Mouse (Mus musculus) forebrain, embryonic 14.5 days (tissue): ENCODE results near the gene Actr3b. TPM values are rescaled to one million over a fixed set of nuclear protein-coding genes. Genes with fewer than 3 reads are reported as not detected.
A peak's percentile ranks its signal among the peaks of the same experiment; 100 is the strongest.
"Not testable (repeated sequence)": the region's sequence is repeated elsewhere in the genome, so short reads cannot be mapped to it uniquely, and the experiment has no call there.

ENCODE experiments used
- ATAC-seq: fragments of 200-750 bp; cut with Nextera tagmentation; 2 replicates; pipeline ENCODE4 v1.8.0; 2017; ENCODE audit warnings: mild to moderate bottlenecking, moderate library complexity
- DNase-seq: peaks from one replicate; pipeline ENCODE4 v3.0.0-alpha.2; 2015; ENCODE audit warnings: low spot score
- H3K27ac ChIP-seq: fragments of 300-500 bp; sonication (generic); 2 replicates; pipeline ENCODE4 v1.5.1; 2014; ENCODE audit warnings: low read depth, mild to moderate bottlenecking, control low read depth, low read length, moderate library complexity
- H3K27me3 ChIP-seq: fragments of 300-500 bp; sonication (generic); replicated peaks from 2 replicates; pipeline ENCODE4 v1.6.1; 2014; ENCODE audit warnings: low read length, control low read depth, mixed read lengths; ENCODE audit not compliant: control insufficient read depth, insufficient read depth
- H3K36me3 ChIP-seq: fragments of 300-500 bp; sonication (generic); 2 replicates; pipeline ENCODE4 v1.6.1; 2014; ENCODE audit warnings: low read length, control low read depth; ENCODE audit not compliant: control insufficient read depth, insufficient read depth
- H3K4me1 ChIP-seq: fragments of 300-500 bp; sonication (generic); 2 replicates; pipeline ENCODE4 v1.6.1; 2014; ENCODE audit warnings: antibody characterized with exemption, low read length, control low read depth; ENCODE audit not compliant: control insufficient read depth, insufficient read depth
- H3K4me2 ChIP-seq: fragments of 300-500 bp; sonication (generic); 2 replicates; pipeline ENCODE4 v1.6.1; 2014; ENCODE audit warnings: mild to moderate bottlenecking, control low read depth, low read length
- H3K4me3 ChIP-seq: fragments of 300-500 bp; sonication (generic); 2 replicates; pipeline ENCODE4 v1.5.1; 2014; ENCODE audit warnings: low read depth, low read length, control low read depth
- H3K9ac ChIP-seq: fragments of 300-500 bp; sonication (generic); 2 replicates; pipeline ENCODE4 v1.6.1; 2014; ENCODE audit warnings: mild to moderate bottlenecking, low read length, control low read depth, moderate library complexity
- H3K9me3 ChIP-seq: fragments of 300-500 bp; sonication (generic); replicated peaks from 2 replicates; pipeline ENCODE4 v1.6.1; 2016; ENCODE audit warnings: low read length, control low read depth, mixed read lengths; ENCODE audit not compliant: control insufficient read depth
- WGBS: fragments of 180-500 bp; shearing (Covaris S2); extraction: QIAGEN DNeasy Blood & Tissue Kit; methylation state at CpG from one replicate; pipeline ENCODE4 v1.1.7; 2014; 5-methylcytosine and 5-hydroxymethylcytosine counted together
- polyA plus RNA-seq: library from polyadenylated mRNA; unstranded; fragments of >200 nt; fragmentation: Nextera tagmentation; extraction: Ambion mirVana; gene quantifications from 2 replicates; pipeline ENCODE4 v1.2.1, GENCODE M21; 2014

Gene Actr3b
- 48.6 and 53.0 TPM in 2 replicates for polyA plus RNA-seq

DNA sequence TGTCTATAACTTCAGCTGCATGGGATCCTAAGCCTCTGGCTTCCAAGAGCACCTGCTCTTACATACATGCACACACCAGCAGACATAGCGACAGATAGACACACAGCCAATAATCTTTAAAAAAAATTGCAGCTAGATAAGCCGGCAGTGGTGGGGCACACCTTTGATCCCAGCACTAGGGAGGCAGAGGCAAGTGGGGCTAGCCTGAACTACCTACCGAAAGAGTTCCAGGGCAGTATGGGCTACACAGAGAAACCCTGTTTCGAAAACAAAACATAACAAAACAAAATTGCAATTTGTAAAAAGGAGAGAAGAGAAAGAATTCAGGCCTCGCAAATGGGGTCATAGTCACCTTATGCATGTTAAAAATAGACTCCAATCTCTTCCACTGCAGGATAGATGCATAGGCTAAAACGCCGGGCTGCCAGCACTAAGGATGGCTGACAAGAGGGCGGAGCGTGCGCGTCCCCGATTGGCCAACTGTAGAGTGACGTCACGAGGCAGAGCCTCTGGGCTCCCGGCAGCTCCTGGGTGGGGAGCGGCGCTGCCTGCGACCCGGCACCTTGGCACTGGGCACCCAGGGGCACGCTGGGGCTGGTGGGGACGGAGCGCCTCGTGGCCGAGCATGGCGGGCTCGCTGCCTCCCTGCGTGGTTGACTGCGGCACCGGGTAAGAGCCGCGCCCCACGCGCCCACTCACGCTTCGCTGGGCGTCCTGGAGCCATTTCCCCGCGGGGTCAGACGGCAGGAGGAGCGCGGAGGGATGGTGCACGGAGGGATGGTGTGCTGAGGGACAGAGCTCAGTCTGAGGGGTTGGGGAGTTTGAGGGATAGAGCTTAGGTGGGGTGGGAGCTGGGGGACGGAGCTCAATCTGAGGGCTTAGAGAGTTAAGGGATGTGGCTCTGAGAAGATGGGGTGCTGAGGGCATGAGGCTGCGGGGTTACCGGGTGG lies at the start of gene Actr3b:
Actr3b (plus strand) TSS at position 538 of the 950 bp plus-strand sequence.
- Histone ChIP-seq H3K4me1 (peaks cover 12% of the 10 kb centered on the region; the same call in 1 of the 2 replicates), H3K27me3 (no peaks in the 10 kb centered on the region), H3K4me2 (peak within 1 kb of the TSS; percentile 86), H3K27ac (no peak within 1 kb of the TSS), H3K9me3 (no peaks in the 10 kb centered on the region), H3K4me3 (peak within 1 kb of the TSS; percentile 69), H3K36me3 (no peaks in the 10 kb centered on the region), H3K9ac (peak within 1 kb of the TSS; percentile 73)
- ATAC-seq (peak; percentile 98), DNase-seq (peak; percentile 96)
- 2% methylated on average over 45 of the region's 45 CpGs for WGBS

DNA sequence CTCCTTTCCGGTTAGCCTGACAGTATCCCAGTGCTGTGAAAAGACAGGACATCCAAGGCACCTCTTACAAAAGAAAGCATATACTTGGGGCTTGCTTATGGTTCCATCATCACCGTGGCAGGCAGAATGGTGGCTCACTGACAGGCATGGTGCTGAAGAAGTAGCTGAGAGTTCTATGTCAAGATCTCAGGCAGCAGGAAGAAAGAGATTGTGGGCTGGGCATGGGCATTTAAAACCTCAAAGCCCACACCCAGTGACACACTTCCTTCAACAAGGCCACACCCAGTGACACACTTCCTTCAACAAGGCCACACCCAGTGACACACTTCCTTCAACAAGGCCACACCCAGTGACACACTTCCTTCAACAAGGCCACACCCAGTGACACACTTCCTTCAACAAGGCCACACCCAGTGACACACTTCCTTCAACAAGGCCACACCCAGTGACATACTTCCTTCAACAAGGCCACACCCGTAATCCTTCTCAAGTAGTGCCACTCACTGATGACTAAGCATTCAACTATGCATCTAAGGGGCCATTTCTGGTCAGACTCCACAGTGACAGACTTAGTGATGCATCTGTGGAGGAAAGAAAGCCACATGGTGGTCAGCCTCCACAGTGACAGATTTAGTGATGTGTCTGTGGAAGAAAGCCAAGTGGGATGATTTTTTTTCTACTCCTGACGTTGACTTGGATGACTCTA lies 46.6 kb upstream of the Actr3b start:
- H3K36me3 ChIP-seq, H3K27ac ChIP-seq, DNase-seq, H3K9ac ChIP-seq, H3K4me1 ChIP-seq, ATAC-seq, H3K4me3 ChIP-seq, H3K9me3 ChIP-seq, H3K27me3 ChIP-seq, H3K4me2 ChIP-seq: not testable (repeated sequence)
- WGBS: 95% methylated on average over 4 of the region's 4 CpGs

DNA sequence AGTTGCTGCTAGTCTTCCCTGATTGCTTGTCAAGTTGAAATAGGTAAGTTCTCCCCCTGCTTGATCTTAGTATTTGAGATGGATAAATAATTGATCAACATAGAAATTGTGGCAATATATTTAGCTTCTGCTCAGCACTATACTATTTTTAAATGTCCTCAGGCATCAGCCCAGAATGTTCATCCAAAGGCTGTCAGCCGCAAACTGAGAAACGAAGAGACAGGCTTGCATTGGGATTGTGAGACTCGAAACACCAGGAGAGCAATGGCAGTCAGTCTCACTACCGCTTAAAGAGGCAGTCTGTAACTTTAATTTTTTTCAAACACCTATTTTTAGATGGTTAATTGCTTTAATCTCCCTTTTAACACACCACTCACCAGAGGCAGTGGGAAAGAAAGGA lies 40.4 kb upstream of the Actr3b start:
- no peak overlapping the region for H3K9ac ChIP-seq
- H3K27me3 ChIP-seq: no peaks in the 10 kb centered on the region
- H3K36me3 ChIP-seq: no peaks in the 10 kb centered on the region
- ATAC-seq (no peak), DNase-seq (no peak)
- H3K27ac ChIP-seq: no peak overlapping the region
- H3K9me3 ChIP-seq: no peaks in the 10 kb centered on the region
- no peak overlapping the region for H3K4me2 ChIP-seq
- 62% methylated on average over 4 of the region's 4 CpGs for WGBS
- no peak overlapping the region for H3K4me3 ChIP-seq
- H3K4me1 ChIP-seq: no peaks in the 10 kb centered on the region

DNA sequence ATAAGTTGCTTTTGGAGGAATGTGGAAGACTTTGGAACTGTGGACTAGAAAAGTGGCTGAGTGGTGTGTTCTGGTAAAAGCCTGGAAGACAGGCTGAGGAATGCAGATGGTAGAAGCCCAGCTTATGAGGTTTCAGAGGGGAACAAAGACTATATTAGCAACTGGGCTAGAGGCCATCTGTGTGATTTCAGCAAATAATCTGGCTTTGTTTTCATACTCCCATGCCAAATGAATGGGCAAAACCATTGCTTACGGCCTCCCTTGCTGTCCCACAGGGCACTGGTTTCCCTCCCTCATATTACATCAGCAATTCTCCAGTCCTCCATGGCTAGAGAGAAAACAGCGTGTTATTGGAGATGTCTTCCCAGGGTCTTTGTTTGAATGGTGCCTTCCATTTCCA lies 36.8 kb upstream of the Actr3b start:
- Histone ChIP-seq H3K27ac (no peak overlapping the region), H3K4me3 (no peak overlapping the region), H3K9ac (no peak overlapping the region), H3K4me1 (no peaks in the 10 kb centered on the region), H3K4me2 (no peak overlapping the region), H3K27me3 (no peaks in the 10 kb centered on the region), H3K36me3 (no peaks in the 10 kb centered on the region), H3K9me3 (no peaks in the 10 kb centered on the region)
- DNase-seq: peak; percentile 11
- ATAC-seq: no peak
- 52% methylated on average over 2 of the region's 2 CpGs for WGBS

DNA sequence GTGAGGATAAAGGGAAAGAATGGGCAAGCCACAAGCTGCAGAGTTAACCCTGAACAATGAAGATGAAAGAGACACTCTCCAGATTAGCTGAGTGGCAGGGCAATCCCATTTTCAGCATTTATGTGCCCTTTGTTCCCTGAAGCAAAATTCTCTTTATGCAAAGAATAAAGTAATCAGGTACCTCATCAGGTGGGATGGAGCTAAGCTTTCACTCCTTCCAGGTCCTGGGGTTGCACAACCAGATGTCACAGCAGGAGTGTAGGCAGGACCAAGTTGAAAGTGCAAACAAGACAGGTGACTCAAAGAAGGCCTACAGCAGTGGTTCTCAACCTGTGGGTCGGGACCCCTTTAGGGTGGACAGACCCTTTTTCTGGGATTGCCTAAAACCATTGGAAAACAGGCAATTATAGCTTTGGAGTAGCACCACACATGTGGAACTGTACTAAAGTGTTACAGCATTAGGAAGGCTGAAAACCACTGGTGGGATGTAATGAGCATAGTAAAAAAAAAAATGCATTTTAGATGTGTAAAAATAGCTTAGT lies 35.6 kb upstream of the Actr3b start:
- Histone ChIP-seq H3K36me3 (no peaks in the 10 kb centered on the region), H3K9me3 (no peaks in the 10 kb centered on the region), H3K27ac (no peak overlapping the region), H3K27me3 (no peaks in the 10 kb centered on the region), H3K4me2 (no peak overlapping the region), H3K4me3 (no peak overlapping the region), H3K4me1 (no peaks in the 10 kb centered on the region), H3K9ac (no peak overlapping the region)
- DNase-seq: no peak
- 22% methylated on average over 1 of the region's 1 CpGs for WGBS
- no peak for ATAC-seq

DNA sequence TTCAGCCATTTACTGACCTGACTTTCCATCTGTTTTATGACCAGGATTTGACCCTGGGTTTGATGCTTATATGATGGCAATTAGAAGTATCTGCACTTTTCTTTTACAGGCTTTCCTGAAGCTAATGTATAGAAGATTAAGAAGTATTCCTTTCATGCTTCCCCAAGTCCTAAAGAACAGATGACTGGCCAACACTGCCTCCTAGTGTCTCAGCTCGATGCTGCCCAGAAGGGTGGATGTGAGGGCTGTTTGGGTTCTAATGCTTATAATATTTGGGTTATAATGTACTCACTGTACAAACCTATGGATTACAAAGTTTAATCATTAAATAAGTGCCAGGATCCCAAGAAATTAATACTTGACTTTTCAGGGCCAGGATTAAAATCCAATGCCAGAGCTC lies 25.5 kb upstream of the Actr3b start:
- WGBS: 20% methylated on average over 1 of the region's 1 CpGs
- Histone ChIP-seq H3K4me1 (no peaks in the 10 kb centered on the region), H3K27me3 (no peaks in the 10 kb centered on the region), H3K36me3 (no peaks in the 10 kb centered on the region), H3K9ac (no peak overlapping the region), H3K27ac (no peak overlapping the region), H3K4me2 (no peak overlapping the region), H3K4me3 (no peak overlapping the region), H3K9me3 (no peaks in the 10 kb centered on the region)
- DNase-seq (peak; percentile 68), ATAC-seq (no peak)

DNA sequence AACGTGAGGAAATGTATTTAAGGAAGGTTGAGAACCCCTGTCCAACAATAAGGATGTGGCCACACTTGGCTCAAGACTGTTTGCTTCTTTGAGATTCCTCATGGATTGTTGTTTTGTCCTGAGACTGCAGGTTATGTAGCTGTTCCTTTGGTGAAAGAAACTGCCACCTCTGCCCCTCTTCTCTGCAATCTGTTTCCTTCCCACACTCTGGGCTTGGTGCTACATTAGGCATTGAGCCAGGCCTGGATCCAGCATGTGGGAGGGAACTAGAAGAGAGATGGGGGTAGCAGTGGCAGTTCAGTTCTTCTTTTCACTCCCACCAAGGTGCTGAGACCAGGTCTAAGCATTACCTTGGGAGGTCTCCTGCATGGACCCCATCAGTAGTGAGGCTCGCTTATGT lies 23.9 kb upstream of the Actr3b start:
- H3K4me3 ChIP-seq: no peak overlapping the region
- H3K9ac ChIP-seq: no peak overlapping the region
- H3K4me2 ChIP-seq: no peak overlapping the region
- no peaks in the 10 kb centered on the region for H3K27me3 ChIP-seq
- no peak overlapping the region for H3K27ac ChIP-seq
- DNase-seq (no peak), ATAC-seq (no peak)
- 85% methylated on average over 2 of the region's 2 CpGs for WGBS
- H3K36me3 ChIP-seq: no peaks in the 10 kb centered on the region
- no peaks in the 10 kb centered on the region for H3K9me3 ChIP-seq
- no peaks in the 10 kb centered on the region for H3K4me1 ChIP-seq

DNA sequence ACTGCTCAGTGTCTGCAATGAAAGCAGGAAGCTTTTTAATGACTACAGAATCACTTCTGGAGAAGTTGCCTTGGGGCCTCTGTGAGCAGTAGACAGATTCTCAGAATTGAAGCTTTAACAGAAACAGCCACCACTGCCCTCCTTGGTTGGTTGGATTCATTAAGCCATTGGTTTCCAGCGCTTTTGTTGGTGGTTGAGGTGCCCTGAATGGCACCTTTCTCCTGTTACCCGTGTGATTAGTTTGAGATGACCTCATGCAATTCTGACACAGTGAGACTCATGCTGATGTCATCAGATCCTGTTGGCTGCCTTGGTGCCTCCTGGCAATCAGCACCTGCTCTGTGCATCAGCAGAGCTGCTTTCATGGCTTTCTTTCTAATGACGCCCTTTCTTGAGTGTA lies 21.3 kb upstream of the Actr3b start:
- DNase-seq (peak; percentile 89), ATAC-seq (peak; percentile 96)
- H3K27ac ChIP-seq: no peak overlapping the region
- H3K4me2 ChIP-seq: no peak overlapping the region
- no peak overlapping the region for H3K9ac ChIP-seq
- no peaks in the 10 kb centered on the region for H3K36me3 ChIP-seq
- no peak overlapping the region for H3K4me3 ChIP-seq
- H3K9me3 ChIP-seq: no peaks in the 10 kb centered on the region
- WGBS: 11% methylated on average over 3 of the region's 3 CpGs
- H3K4me1 ChIP-seq: no peaks in the 10 kb centered on the region
- no peaks in the 10 kb centered on the region for H3K27me3 ChIP-seq
